Mouse (Mus musculus) intestine, embryonic 14.5 days (tissue): ENCODE data around the gene E130309D02Rik. TPM values are rescaled to one million over a fixed set of nuclear protein-coding genes. Genes with fewer than 3 reads are reported as not detected.
A peak's percentile ranks its signal among the peaks of the same experiment; 100 is the strongest.

Source experiments
- ATAC-seq: fragments of 200-750 bp; cut with Nextera tagmentation; replicated peaks from 2 replicates; pipeline ENCODE4 v1.8.0; 2017; ENCODE audit warnings: low read depth, moderate number of reproducible peaks, moderate TSS enrichment, moderate library complexity; ENCODE audit not compliant: low FRiP score, low TSS enrichment
- DNase-seq: peaks from one replicate; pipeline ENCODE4 v3.0.0-alpha.2; 2018; ENCODE audit warnings: low spot score
- H3K27ac ChIP-seq: fragments of 300-500 bp; sonication (generic); 2 replicates; pipeline ENCODE4 v1.5.1; 2014; ENCODE audit warnings: low read depth, mild to moderate bottlenecking, control low read depth
- H3K27me3 ChIP-seq: fragments of 300-500 bp; sonication (generic); replicated peaks from 2 replicates; pipeline ENCODE4 v1.6.1; 2014; ENCODE audit warnings: low read length, control low read depth; ENCODE audit not compliant: control insufficient read depth, insufficient read depth
- H3K36me3 ChIP-seq: fragments of 300-500 bp; sonication (generic); 2 replicates; pipeline ENCODE4 v1.6.1; 2014; ENCODE audit warnings: low read length, control low read depth; ENCODE audit not compliant: control insufficient read depth, insufficient read depth
- H3K4me1 ChIP-seq: fragments of 300-500 bp; sonication (generic); replicated peaks from 2 replicates; pipeline ENCODE4 v1.6.1; 2014; ENCODE audit warnings: low read length, control low read depth, mixed read lengths; ENCODE audit not compliant: control insufficient read depth, insufficient read depth
- H3K4me2 ChIP-seq: fragments of 300-500 bp; sonication (generic); 2 replicates; pipeline ENCODE4 v1.6.1; 2014; ENCODE audit warnings: low read length
- H3K4me3 ChIP-seq: fragments of 300-500 bp; sonication (generic); 2 replicates; pipeline ENCODE4 v1.5.1; 2014; ENCODE audit warnings: low read depth, low read length, control low read depth, mixed read lengths
- H3K9ac ChIP-seq: fragments of 300-500 bp; sonication (generic); 2 replicates; pipeline ENCODE4 v1.6.1; 2014; ENCODE audit warnings: mild to moderate bottlenecking, low read length
- H3K9me3 ChIP-seq: fragments of 300-500 bp; sonication (generic); 2 replicates; pipeline ENCODE4 v1.6.1; 2016; ENCODE audit warnings: low read length, control low read depth; ENCODE audit not compliant: control insufficient read depth
- WGBS: fragments of 180-500 bp; shearing (Covaris S2); extraction: QIAGEN DNeasy Blood & Tissue Kit; methylation state at CpG from one replicate; pipeline ENCODE4 v1.1.7; 2014; 5-methylcytosine and 5-hydroxymethylcytosine counted together
- polyA plus RNA-seq: library from polyadenylated mRNA; unstranded; fragments of >200 nt; fragmentation: Nextera tagmentation; extraction: Ambion mirVana; gene quantifications from 2 replicates; pipeline ENCODE4 v1.2.1, GENCODE M21; 2014

Gene E130309D02Rik
- polyA plus RNA-seq, result 35.7 and 37.5 TPM in 2 replicates

- peak within 1 kb of the TSS; percentile 98 for H3K4me3 ChIP-seq
- peak within 1 kb of the TSS; percentile 94 for H3K9ac ChIP-seq
- H3K36me3 ChIP-seq, result peaks cover 54% of the 10 kb centered on the region
- H3K9me3 ChIP-seq, result no peaks in the 10 kb centered on the region
- ATAC-seq, result peak; percentile 84
- peak; percentile 95 for DNase-seq
- peak within 1 kb of the TSS; percentile 93 for H3K4me2 ChIP-seq
- H3K27me3 ChIP-seq, result no peaks in the 10 kb centered on the region
- peak within 1 kb of the TSS; percentile 80 for H3K27ac ChIP-seq
- under 1% methylated on average over 100 of the region's 101 CpGs for WGBS
- H3K4me1 ChIP-seq, result peaks cover 14% of the 10 kb centered on the region; the same call in 1 of the 2 replicates
Observed at GRCm38 (mm10) chr5:143314730-143315513, at the start of gene E130309D02Rik. TSS of gene E130309D02Rik (minus strand) at chr5:143315360.

DNA sequence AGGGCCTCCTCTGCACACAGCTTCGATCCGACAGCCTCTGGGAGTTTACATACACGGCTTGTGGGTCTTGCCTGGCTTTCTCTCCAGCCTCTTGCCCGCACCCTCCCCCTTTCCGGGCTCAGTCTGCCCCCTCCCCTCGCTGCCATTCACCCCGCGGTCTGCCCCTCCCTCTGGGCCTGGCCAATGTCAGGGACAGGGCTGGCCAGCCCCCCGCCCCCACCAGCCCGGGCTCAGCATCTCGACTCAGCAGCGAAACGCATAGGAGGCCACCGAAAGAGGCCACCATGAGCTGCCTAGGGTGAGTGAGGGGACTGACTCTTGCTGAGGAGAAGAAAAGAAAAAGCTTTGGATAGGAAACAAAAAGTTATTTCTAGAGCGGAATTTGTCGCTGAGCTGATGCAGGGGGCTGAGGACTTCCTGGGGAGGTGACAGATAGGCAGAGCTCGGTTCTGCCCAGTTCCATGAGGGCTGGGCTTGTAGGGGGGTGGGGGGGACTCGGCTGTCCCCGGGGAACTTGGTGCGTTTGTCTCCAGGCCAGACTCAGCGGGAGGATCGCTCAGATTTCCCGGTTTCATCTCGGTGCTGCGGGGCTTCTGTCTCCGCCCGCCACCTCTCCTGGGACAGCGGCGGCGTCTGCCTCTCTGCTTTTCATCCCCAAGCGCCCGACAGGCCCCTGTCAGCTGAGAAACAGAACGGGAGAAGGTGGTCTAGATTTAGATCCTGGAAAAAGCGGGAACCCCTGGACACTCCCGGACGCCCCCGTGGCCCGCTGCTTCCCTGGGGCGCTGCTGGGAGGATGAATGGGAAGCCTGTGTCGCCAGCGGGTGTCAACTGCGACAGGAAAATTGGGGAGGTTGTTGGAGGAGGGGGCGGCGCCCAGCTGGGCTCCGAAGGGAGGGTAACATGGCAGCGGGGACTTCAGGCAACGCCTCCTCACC is 48.8 kb upstream of the E130309D02Rik start:
- WGBS, result 1% methylated on average over 47 of the region's 47 CpGs
- ATAC-seq, result peak; percentile 56

DNA sequence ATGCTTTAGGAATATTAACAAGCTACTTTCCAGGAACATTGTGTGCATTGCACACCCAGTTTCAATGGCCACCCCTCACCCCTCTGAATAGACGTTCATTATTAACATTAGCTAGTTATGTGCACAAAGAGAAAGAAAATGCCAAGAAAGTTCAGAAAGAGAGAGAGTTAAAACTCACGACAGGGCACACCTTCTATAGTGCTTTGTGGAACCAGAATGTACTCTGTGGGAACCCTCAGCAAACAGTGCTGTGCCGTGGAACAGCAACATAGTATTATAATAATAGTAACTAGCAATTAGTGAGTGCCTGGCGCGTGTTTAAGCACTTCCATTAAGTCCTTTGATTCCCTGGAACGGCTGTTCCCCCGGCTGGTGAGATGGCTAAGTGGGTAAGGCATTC is 46.3 kb upstream of the E130309D02Rik start:
- WGBS, result 66% methylated on average over 7 of the region's 7 CpGs
- Histone ChIP-seq H3K4me2 (no peak overlapping the region), H3K27me3 (peaks cover 45% of the 10 kb centered on the region), H3K4me1 (peaks cover 9% of the 10 kb centered on the region; the same call in 1 of the 2 replicates), H3K4me3 (no peak overlapping the region), H3K9me3 (no peaks in the 10 kb centered on the region), H3K9ac (no peak overlapping the region), H3K27ac (no peak overlapping the region), H3K36me3 (no peaks in the 10 kb centered on the region)
- no peak for DNase-seq
- no peak for ATAC-seq

More for the DNA sequence above, 48.8 kb upstream of the E130309D02Rik start:
- Histone ChIP-seq H3K4me1 (peaks cover 5% of the 10 kb centered on the region; the same call in 1 of the 2 replicates), H3K27me3 (peaks cover 40% of the 10 kb centered on the region), H3K9me3 (no peaks in the 10 kb centered on the region), H3K4me3 (peak overlapping the region; percentile 51), H3K36me3 (no peaks in the 10 kb centered on the region), H3K9ac (peak overlapping the region; percentile 53), H3K4me2 (peak overlapping the region; percentile 87), H3K27ac (no peak overlapping the region)
- DNase-seq, result peak; percentile 76

- DNase-seq, result no peak
Observed at GRCm38 (mm10) chr5:143360000-143360399, 44.8 kb upstream of the E130309D02Rik start.

GRCm38 (mm10) chr5:143359263-143359662 is 44.1 kb upstream of the E130309D02Rik start:
- peaks cover 29% of the 10 kb centered on the region for H3K27me3 ChIP-seq
- H3K9me3 ChIP-seq, result no peaks in the 10 kb centered on the region
- no peaks in the 10 kb centered on the region for H3K36me3 ChIP-seq
- DNase-seq (no peak), ATAC-seq (no peak)
- H3K27ac ChIP-seq, result no peak overlapping the region
- 0 out of 2 replicates have a peak, but pooled peaks cover 5% of the 10 kb centered on the region for H3K4me1 ChIP-seq
- no peak overlapping the region for H3K4me2 ChIP-seq
- no peak overlapping the region for H3K9ac ChIP-seq
- no peak overlapping the region for H3K4me3 ChIP-seq
- WGBS, result 35% methylated on average over 7 of the region's 7 CpGs

More at GRCm38 (mm10) chr5:143360000-143360399, 44.8 kb upstream of the E130309D02Rik start:
- no peak for ATAC-seq
- Histone ChIP-seq H3K27me3 (peaks cover 36% of the 10 kb centered on the region), H3K36me3 (no peaks in the 10 kb centered on the region), H3K4me2 (no peak overlapping the region), H3K4me3 (no peak overlapping the region), H3K27ac (no peak overlapping the region), H3K9me3 (no peaks in the 10 kb centered on the region), H3K9ac (no peak overlapping the region), H3K4me1 (peaks cover 9% of the 10 kb centered on the region; the same call in 1 of the 2 replicates)
- 63% methylated on average over 5 of the region's 5 CpGs for WGBS

DNA sequence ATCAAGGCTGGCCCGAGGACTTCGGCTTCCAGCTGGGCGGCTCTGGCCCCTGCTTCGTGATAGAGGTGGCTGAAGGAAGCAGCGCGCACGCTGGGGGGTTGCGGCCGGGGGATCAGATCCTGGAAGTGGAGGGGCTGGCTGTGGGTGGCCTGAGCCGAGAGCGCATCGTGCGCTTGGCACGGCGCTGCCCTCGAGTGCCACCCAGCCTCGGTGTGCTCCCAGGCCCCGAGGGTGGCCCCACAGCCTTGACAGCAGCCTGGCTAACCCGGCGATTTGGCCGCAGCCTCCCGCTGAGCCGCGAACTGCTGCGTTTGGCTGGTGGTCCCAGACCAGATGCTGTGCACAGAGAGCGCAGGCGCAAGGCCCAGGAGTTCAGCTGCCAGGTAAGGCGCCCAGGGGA is 42.4 kb upstream of the E130309D02Rik start:
- no peak for ATAC-seq
- no peak for DNase-seq
- 0 out of 2 replicates have a peak, but pooled peaks cover 5% of the 10 kb centered on the region for H3K4me1 ChIP-seq
- H3K4me3 ChIP-seq, result peak overlapping the region; percentile 13; the same call in 1 of the 2 replicates
- peak overlapping the region; percentile 34 for H3K4me2 ChIP-seq
- WGBS, result 3% methylated on average over 28 of the region's 28 CpGs
- H3K9me3 ChIP-seq, result no peaks in the 10 kb centered on the region
- no peaks in the 10 kb centered on the region for H3K36me3 ChIP-seq
- no peak overlapping the region for H3K27ac ChIP-seq
- H3K9ac ChIP-seq, result no peak overlapping the region
- H3K27me3 ChIP-seq, result peaks cover 29% of the 10 kb centered on the region

DNA sequence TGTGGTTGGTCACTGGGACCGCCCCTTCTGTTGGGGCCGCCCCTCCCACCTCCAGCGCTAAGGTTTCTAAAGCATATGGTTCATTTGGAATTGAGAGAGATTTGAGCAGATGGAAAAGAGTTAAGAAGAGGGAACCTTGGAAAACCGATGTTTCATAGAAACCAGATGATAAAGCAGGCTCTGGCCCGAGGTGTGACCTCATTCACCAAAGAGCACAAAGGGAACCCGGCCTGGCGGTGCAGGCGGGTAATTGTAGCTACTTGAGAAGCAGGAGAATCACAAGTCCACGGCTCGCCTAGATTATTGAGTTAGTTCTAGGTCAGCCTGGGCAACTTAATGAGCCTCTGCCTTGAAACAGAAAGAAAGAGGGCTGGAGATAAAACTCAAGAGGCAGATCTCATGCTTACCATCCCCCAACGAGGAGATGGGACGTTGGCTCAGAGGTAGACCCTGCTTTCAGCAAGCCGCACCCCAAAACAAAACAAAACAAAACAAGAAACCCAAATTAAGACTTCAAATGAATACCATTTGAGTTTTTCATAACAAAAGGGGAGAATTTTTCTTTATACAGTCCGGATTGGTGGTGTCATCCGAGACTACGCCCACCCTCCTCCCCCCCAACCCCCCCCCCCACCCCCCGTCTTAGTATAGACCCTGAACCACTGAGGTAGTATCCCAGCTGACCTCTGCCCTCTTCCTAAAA is 41.7 kb upstream of the E130309D02Rik start, which contains the start of gene Grid2ip:
Gene Grid2ip (plus strand): TSS at position 653 of the 703 bp plus-strand sequence.
- no peak for ATAC-seq
- H3K36me3 ChIP-seq, result no peaks in the 10 kb centered on the region
- H3K4me3 ChIP-seq, result peak within 1 kb of the TSS; percentile 13; the same call in 1 of the 2 replicates
- H3K27me3 ChIP-seq, result peaks cover 29% of the 10 kb centered on the region
- 20% methylated on average over 17 of the region's 17 CpGs for WGBS
- no peak within 1 kb of the TSS for H3K27ac ChIP-seq
- 0 out of 2 replicates have a peak, but pooled peaks cover 5% of the 10 kb centered on the region for H3K4me1 ChIP-seq
- H3K9me3 ChIP-seq, result no peaks in the 10 kb centered on the region
- DNase-seq, result no peak
- H3K9ac ChIP-seq, result no peak within 1 kb of the TSS
- H3K4me2 ChIP-seq, result peak within 1 kb of the TSS; percentile 34

DNA sequence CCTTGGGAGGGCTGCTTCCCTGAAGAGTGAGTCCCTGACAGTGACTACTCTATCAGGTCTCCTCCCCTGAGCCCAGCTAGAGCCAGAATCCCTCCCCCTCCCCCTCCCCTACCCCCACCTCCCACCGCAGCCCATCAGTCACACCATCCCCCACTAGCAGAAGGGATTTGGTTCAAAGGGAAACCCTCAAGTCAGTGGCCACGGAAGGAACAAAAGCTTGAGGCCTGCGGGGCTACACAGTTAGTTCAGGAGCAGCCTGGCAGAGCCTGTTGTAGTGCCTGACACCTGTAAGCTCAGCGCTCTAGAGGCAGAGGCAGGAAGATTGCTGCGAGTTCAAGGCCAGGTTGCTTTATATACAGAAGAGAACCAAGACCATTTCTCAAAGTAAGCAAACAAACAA is 40.9 kb upstream of the E130309D02Rik start:
- Histone ChIP-seq H3K27ac (no peak overlapping the region), H3K4me1 (0 out of 2 replicates have a peak, but pooled peaks cover 5% of the 10 kb centered on the region), H3K4me2 (no peak overlapping the region), H3K27me3 (peaks cover 26% of the 10 kb centered on the region), H3K9me3 (no peaks in the 10 kb centered on the region), H3K4me3 (no peak overlapping the region), H3K9ac (no peak overlapping the region), H3K36me3 (no peaks in the 10 kb centered on the region)
- 39% methylated on average over 5 of the region's 5 CpGs for WGBS
- ATAC-seq (no peak), DNase-seq (no peak)
